Mouse (Mus musculus) liver, embryonic 14.5 days (tissue): ENCODE data around the gene Mex3a.

Experiments
- CTCF ChIP-seq: IDR thresholded peaks from 2 replicates; pipeline ENCODE4 v1.5.1; 2016; ENCODE audit warnings: antibody characterized with exemption, low read depth, control low read depth
- EP300 ChIP-seq: IDR thresholded peaks from 2 replicates; pipeline ENCODE4 v1.6.1; 2016; ENCODE audit warnings: antibody characterized with exemption, low read depth

DNA sequence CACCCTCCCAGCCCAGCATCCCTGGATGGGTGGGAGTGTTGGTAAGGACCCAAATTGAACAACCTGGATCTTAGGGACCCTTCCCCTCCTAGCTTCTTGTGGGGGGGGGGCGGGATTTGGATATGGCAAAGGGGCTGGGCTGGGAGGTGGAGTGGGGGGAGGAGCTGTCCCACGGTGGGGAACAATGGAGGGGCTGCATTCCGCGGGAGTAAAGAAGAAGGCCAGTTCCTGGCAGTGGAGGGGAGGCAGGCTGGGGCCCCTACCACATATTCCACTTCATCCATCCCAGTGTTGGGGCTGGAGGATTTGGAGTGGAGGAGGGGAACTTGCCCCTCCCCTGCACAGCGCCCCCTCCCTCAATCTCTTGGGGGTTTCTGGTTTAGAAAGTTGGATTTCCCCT, 1.5 kb downstream of the Mex3a start:
- TF ChIP-seq CTCF (no peak), EP300 (no peak)
